14 mouse cellular contexts compared by ENCODE assay signal in the genomic region with DNA sequence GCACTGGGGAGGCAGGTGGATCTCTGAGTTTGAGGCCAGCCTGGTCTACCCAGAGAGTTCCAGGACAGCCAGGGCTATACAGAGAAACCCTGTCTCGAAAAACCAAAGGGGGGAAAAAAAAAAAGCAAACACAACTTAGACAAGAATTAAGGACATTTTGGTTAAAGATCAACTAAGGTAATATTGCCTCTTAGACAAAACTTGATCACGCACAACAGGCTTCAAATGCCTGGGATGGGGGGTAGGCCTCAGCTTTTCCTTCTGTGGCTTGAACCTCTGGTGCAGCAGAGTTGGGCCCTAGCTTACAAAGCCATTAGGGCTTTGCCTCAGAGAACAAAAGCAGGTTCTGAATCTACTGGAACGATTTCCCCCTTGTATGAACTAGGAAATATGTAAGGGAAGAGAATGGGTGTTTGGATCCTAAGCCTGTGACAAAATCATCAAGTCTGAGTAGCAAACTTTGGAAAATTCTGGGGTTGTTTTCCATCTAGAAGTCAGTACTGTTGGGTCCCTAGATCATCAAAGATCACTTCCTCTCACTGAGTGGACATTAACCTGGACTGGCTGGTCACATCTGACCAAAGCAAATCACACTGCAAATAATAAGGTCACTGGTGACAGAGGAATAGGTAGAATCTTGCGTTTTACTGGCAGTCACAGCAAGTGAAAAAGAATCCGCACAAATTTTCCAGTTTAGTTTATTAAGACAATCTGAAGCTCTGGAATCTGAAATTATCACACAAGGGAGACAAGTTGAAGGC.
"Had no signal": no experiment of that assay in that cellular context is flagged by ENCODE, and none has a peak within 500 bp of the region (broad histone marks: within the 10 kb centered on the region; RNA-seq: fewer than 3 reads in every experiment).

No protein-coding gene starts in this region.

- DNase-seq: lung, postnatal 14 days; thymus, adult 18-20 months; thymus, postnatal 14 days had no signal

- H3K27me3 ChIP-seq: limb, embryonic 12.5 days; lung, embryonic 15.5 days; megakaryocyte, embryonic 14.5 days; midbrain, embryonic 15.5 days; neural tube, embryonic 12.5 days had no signal

- H3K9ac ChIP-seq: limb, embryonic 12.5 days; liver, embryonic 14.5 days; lung, embryonic 15.5 days; midbrain, embryonic 15.5 days; neural tube, embryonic 12.5 days had no signal

- H3K36me3 ChIP-seq: limb, embryonic 12.5 days; lung, embryonic 15.5 days; midbrain, embryonic 15.5 days; neural tube, embryonic 12.5 days had no signal

- H3K9me3 ChIP-seq: limb, embryonic 12.5 days; lung, embryonic 15.5 days; megakaryocyte, embryonic 14.5 days; midbrain, embryonic 15.5 days; neural tube, embryonic 12.5 days had no signal

- ATAC-seq: hindbrain, embryonic 16.5 days; inflammation-experienced regulatory T-cells, adult 6 months; midbrain, embryonic 15.5 days had no signal

- H3K4me1 ChIP-seq: limb, embryonic 12.5 days; lung, embryonic 15.5 days; midbrain, embryonic 15.5 days; neural tube, embryonic 12.5 days had no signal

- H3K27ac ChIP-seq: left cerebral cortex, adult 2 months; limb, embryonic 12.5 days; liver, embryonic 14.5 days; lung, embryonic 15.5 days; macrophage; midbrain, embryonic 15.5 days; neural tube, embryonic 12.5 days had no signal

- H3K4me2 ChIP-seq: limb, embryonic 12.5 days; lung, embryonic 15.5 days; midbrain, embryonic 11.5 days; midbrain, embryonic 15.5 days; neural tube, embryonic 12.5 days had no signal

- H3K4me3 ChIP-seq: left cerebral cortex, adult 2 months; limb, embryonic 12.5 days; lung, embryonic 15.5 days; megakaryocyte, embryonic 14.5 days; midbrain, embryonic 15.5 days; neural tube, embryonic 12.5 days had no signal
